Mouse (Mus musculus) G1E (cell line): ENCODE measurements around the gene Tex35. TPM values are rescaled to one million over a fixed set of nuclear protein-coding genes. Genes with fewer than 3 reads are reported as not detected.

Source experiments
- ATAC-seq: 2 replicates; pipeline ENCODE4 v1.8.0; 2016; ENCODE audit warnings: mild to moderate bottlenecking; ENCODE audit not compliant: insufficient number of reproducible peaks, poor library complexity, low FRiP score, severe bottlenecking; ENCODE audit errors: extremely low read depth
- DNase-seq: peaks from one replicate; pipeline ENCODE4 v3.0.0; 2012; ENCODE audit warnings: low spot score
- H3K27me3 ChIP-seq: 2 replicates; pipeline ENCODE4 v1.6.1; 2012; ENCODE audit warnings: mild to moderate bottlenecking, low read length, inconsistent platforms; ENCODE audit not compliant: insufficient read depth
- H3K36me3 ChIP-seq: replicated peaks from 2 replicates; pipeline ENCODE3; 2012; ENCODE audit warnings: mild to moderate bottlenecking, inconsistent platforms
- H3K4me1 ChIP-seq: 2 replicates; pipeline ENCODE4 v1.6.1; 2012; ENCODE audit warnings: low read depth, low read length, inconsistent platforms, mixed read lengths; ENCODE audit not compliant: insufficient read depth
- H3K4me3 ChIP-seq: 2 replicates; pipeline ENCODE4 v1.5.1; 2012; ENCODE audit warnings: low read depth, mild to moderate bottlenecking, inconsistent platforms, low read length, moderate library complexity, mixed read lengths
- H3K9me3 ChIP-seq: replicated peaks from 2 replicates; pipeline ENCODE4 v1.6.1; 2012; ENCODE audit warnings: inconsistent platforms
- CTCF ChIP-seq: IDR thresholded peaks from 2 replicates; pipeline ENCODE4 v1.5.1; 2012; ENCODE audit warnings: low read depth, low read length, inconsistent platforms, mixed read lengths
- GATA1 ChIP-seq: IDR thresholded peaks from 2 replicates; pipeline ENCODE4 v1.6.1; 2012; ENCODE audit warnings: borderline replicate concordance, low read length, inconsistent platforms, mixed read lengths
- GATA2 ChIP-seq: IDR thresholded peaks from 2 replicates; pipeline ENCODE4 v1.6.1; 2012; ENCODE audit warnings: low read depth, low read length, inconsistent platforms, borderline replicate concordance
- POLR2AphosphoS5 ChIP-seq: IDR thresholded peaks from 2 replicates; pipeline ENCODE4 v1.6.1; 2012; ENCODE audit warnings: low read depth, low read length, inconsistent platforms; ENCODE audit not compliant: insufficient replicate concordance
- TAL1 ChIP-seq: conservative IDR thresholded peaks from 2 replicates; pipeline ENCODE4 v1.6.1; 2012; ENCODE audit warnings: low read depth, low read length, inconsistent platforms, mixed read lengths
- polyA plus RNA-seq: library from polyadenylated mRNA; stranded (reverse); fragments of >175 nt; gene quantifications from 2 replicates; pipeline ENCODE4 v1.2.3, GENCODE M21; 2012
- total RNA-seq, 2 experiments: library from RNA; stranded (forward) in 1 of 2; stranded (reverse) in 1 of 2; fragments of 200-1000 nt in 1 of 2; fragments of >200 nt in 1 of 2; fragmentation: Nextera tagmentation in 1 of 2; gene quantifications; 2 replicates each; pipeline ENCODE4 v1.2.3; 2014 to 2017

The Tex35 gene
- total and polyA plus RNA-seq, 3 experiments, result not detected

DNA sequence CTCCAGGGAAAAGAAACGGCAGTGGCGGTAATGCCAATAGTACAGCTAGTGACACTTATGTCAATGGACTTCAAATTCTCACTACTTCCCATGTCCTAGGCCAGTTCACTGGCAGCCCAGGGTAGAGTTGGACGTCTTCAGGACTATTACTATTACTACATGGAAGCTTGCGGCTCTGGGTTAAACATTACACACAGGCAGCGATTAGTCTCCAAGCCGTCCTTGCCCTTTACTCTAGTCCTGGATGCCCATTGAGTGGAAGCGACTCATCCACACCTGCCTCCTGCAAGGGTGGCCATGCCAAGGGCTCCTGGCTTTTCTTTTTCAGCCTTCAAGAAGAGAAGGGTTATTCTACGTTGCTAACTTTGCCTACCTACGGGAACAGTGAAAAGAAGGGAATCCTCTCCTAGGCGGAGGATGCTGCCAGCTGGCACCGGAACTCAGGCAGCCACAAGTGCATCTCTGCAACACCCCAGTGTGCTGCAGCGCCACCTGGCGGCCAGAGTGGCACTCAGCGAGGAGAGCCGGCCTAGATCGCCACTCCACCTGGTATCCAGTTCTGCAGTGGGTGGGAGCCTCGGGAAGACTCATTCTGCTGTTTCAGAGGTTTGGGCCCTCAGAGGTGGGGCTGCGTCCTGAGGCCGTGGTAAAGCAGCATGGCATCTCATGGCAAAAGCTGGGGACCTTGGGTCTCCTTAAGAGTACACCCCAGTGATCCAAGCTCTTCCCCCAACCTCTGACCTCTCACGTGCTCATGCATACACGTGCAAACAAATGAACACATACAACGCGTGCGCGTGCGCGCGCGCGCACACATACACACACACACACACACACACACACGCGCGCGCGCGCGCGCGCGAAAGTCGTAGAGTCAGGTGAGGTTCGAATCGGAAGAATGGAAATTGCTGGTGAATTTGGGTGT is 31.4 kb downstream of the Tex35 start:
- H3K4me3 ChIP-seq, result no peak overlapping the region; the same call in 1 of the 2 replicates
- H3K27me3 ChIP-seq, result peaks cover 47% of the 10 kb centered on the region
- no peaks in the 10 kb centered on the region for H3K9me3 ChIP-seq
- peak; percentile 73 for DNase-seq
- H3K36me3 ChIP-seq, result no peaks in the 10 kb centered on the region
- peak; percentile 62 for ATAC-seq
- TF ChIP-seq GATA2 (no peak), TAL1 (no peak), POLR2AphosphoS5 (no peak), CTCF (peak; percentile 94), GATA1 (no peak)
- peaks cover 35% of the 10 kb centered on the region for H3K4me1 ChIP-seq

DNA sequence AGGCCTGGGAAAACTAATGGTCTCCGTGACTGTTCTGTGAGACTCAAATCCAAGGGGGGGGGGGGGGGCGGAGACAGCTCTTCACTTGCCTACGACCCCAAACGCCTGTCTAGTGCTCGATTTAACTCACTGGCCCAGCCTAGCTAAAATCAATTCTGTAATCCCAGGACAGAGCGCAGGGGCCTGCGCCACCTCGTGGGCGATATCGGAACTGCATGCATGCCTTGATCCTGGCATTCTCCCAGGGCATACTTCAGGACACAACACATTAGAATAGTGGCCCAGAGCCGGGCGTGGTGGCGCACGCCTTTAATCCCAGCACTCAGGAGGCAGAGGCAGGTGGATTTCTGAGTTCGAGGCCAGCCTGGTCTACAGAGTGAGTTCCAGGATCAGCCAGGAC is 32.2 kb downstream of the Tex35 start:
- Histone ChIP-seq H3K36me3 (no peaks in the 10 kb centered on the region), H3K4me1 (peaks cover 30% of the 10 kb centered on the region), H3K9me3 (no peaks in the 10 kb centered on the region), H3K4me3 (no peak overlapping the region), H3K27me3 (peaks cover 54% of the 10 kb centered on the region)
- DNase-seq, result peak; percentile 76
- peak; percentile 59; the same call in 1 of the 2 replicates for ATAC-seq
- TF ChIP-seq CTCF (peak; percentile 97), TAL1 (no peak), POLR2AphosphoS5 (no peak), GATA1 (no peak), GATA2 (no peak)

DNA sequence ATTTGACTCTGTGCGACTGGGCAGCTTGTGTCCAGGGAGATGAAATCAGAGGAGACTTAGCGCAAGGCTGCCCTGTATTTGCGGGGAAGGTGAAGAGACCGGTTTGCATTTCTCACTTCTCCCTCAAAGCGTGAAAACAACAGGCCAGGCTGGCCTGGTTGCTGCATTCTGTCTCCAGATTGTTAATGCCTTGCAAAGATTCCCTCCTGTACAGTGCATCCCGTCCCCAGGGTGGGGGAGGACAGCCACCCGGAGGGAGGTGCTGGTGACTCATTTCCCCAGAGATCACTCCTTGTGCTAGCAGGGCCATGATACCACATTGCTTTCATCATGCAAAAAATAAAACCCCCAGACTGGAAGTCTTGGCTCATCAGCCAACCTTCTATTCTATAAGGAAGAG is 33.5 kb downstream of the Tex35 start:
- ATAC-seq (no peak), DNase-seq (no peak)
- Histone ChIP-seq H3K27me3 (peaks cover 50% of the 10 kb centered on the region), H3K4me1 (peaks cover 30% of the 10 kb centered on the region), H3K9me3 (no peaks in the 10 kb centered on the region), H3K36me3 (no peaks in the 10 kb centered on the region), H3K4me3 (no peak overlapping the region)
- TF ChIP-seq POLR2AphosphoS5 (no peak), GATA1 (no peak), GATA2 (no peak)

GRCm38 (mm10) chr1:157074371-157074770 is 34.1 kb downstream of the Tex35 start:
- no peak for TF ChIP-seq CTCF
- TF ChIP-seq TAL1, result no peak
- no peak for TF ChIP-seq GATA1
- no peak for TF ChIP-seq POLR2AphosphoS5
- no peak for TF ChIP-seq GATA2
- ATAC-seq (no peak), DNase-seq (no peak)
- Histone ChIP-seq H3K36me3 (no peaks in the 10 kb centered on the region), H3K4me1 (peaks cover 30% of the 10 kb centered on the region), H3K9me3 (no peaks in the 10 kb centered on the region), H3K27me3 (peaks cover 50% of the 10 kb centered on the region), H3K4me3 (no peak overlapping the region)

DNA sequence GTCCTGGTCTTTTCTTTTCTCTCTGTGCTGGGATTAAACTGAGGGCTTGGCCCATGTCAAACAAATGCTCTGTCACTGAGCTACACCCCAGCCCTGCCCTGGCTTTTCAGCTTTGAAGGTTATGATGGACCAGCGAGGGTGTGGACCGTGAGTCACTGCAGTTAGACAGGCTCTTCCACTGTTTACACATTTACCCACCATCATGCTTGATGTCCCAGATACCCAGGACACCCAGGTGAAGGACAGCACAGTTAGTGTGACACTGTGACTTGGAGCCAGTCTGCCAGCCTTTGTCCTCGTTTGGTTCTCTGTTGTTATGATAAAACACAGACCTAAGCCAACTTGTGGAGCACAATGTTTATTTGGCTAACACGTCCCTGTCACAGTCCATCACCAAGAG is 34.9 kb downstream of the Tex35 start:
- Histone ChIP-seq H3K4me1 (peaks cover 26% of the 10 kb centered on the region), H3K4me3 (no peak overlapping the region), H3K36me3 (no peaks in the 10 kb centered on the region), H3K27me3 (peaks cover 47% of the 10 kb centered on the region), H3K9me3 (no peaks in the 10 kb centered on the region)
- DNase-seq (no peak), ATAC-seq (no peak)
- TF ChIP-seq CTCF (no peak), POLR2AphosphoS5 (no peak), GATA2 (no peak), TAL1 (no peak), GATA1 (no peak)

DNA sequence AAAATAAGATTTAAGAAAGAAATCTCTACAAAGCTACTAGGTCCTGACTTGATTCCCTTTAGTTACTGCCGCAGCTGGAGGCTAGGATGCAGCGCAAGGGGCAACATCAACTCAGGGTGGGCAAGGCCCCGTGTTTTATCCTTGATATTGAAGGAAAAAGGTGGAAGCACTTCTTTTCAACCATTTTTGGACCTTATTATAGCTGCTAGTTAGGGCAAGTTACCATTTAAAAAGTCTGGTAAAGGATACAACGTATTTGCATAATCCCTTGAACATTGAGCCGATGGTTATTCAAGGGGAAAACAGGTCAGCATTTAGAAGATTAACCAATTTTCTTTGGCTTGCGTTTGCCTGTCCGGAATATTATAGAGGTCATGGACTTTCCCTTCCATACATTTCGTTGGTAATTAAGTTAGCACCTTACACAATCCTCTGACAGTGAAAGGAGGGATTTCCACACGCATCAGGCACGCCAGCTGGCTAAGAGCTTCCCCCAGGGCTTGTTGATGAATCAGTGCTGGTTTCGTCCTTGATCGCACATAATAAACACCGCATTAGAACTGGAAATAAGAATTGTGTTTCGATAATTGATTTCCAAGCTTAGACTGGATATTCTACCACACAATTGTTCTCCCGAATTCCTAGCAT is 39.2 kb downstream of the Tex35 start:
- Histone ChIP-seq H3K36me3 (no peaks in the 10 kb centered on the region), H3K9me3 (no peaks in the 10 kb centered on the region), H3K27me3 (peaks cover 66% of the 10 kb centered on the region), H3K4me1 (peaks cover under 1% of the 10 kb centered on the region), H3K4me3 (no peak overlapping the region)
- no peak for ATAC-seq
- TF ChIP-seq CTCF (no peak), TAL1 (no peak), POLR2AphosphoS5 (no peak), GATA1 (no peak), GATA2 (no peak)
- no peak for DNase-seq
